Mouse (Mus musculus): ENCODE results near the gene Ghrl. TPM values are rescaled to one million over a fixed set of nuclear protein-coding genes. Genes with fewer than 3 reads are reported as not detected.
"Not testable (repeated sequence)": the region's sequence is repeated elsewhere in the genome, so short reads cannot be mapped to it uniquely, and the experiment has no call there.

Gene Ghrl
- total RNA-seq, 2 experiments from 2014 or later, result not detected

DNA sequence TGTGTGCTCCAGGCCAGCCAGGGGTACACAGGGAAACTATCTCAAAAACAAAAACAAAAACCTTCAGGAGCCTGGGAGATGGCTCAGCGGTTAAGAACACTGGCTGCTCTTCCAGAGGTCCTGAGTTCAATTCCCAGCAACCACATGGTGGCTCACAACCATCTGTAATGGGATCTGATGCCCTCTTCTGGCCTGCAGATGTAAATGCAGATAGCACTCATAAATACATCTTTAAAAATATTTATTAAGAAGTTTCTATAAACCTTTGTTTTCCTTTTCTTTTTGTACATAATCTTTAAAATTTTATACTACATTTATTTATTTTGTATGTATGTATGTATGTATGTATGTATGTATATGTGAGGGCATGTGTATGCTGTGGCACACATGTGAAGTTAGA is 47.7 kb downstream of the Ghrl start:
- intact Hi-C loops (cut with DNase I); DNase-seq: not testable (repeated sequence)

DNA sequence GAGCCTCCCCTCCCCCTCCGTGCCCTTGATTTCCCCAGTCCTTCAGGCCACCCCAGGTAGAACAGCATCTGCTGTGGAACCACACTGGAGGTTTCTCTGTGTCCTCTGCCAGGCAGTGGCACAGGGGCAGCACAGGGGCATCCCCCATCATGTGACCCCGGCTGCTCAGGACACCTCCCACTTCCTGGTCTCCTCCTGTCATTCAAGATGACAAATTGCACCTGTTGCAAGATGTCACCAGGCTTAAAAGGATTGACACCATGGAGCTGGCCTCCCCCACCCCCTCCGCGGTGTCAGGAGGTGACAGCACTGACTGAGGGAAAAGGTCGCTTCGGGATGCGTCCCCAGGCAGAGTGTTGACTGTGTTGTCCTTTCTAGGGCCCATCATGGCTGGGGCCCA is 49.9 kb downstream of the Ghrl start:
- intact Hi-C loops (cut with DNase I), result no loop called here

DNA sequence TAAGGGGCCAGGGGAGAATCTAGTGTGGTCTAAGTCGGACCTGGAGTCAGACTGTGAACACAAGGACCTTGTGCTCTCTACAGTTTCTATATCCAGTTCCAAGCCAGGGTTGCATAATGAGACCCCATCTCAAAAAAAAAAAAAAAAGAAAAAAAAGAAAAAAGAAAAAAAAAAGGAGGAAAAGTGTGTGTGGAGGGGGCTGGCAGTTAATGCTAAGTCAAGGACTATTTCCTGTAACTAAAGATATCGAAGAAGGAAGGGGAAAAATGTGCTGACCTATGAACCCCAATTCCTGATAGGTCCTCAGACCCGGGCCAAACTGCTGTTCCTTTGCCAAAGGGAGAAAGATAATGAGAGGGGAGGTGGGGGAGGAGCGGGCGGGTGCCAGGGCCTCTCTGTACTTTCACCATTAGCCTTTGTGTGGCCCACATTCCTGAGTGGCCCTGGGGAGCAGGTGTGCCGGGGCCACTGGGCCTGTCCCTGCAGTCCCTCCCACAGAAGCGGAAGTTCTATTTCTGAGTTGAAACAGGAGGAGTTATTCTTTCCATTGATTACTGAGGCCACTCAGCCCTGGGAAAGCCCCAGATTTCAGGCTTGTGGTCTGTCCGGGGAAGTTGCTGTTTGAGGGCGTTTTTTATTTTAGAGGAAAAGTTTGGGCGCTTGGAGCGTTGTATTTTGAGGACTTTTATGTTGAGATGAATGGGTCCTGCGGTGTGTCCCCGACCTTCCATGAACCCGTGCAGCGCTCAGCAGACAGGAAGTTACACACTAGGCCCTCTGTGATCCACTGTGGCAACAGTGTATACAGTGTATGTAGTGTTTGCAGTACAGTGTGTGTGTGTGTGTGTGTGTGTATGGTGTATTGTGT is 51.2 kb downstream of the Ghrl start:
- intact Hi-C loops (cut with DNase I), result no loop called here
- no peak for DNase-seq

More for the DNA sequence above, 49.9 kb downstream of the Ghrl start:
- DNase-seq, result no peak

- no peak for DNase-seq
- intact Hi-C loops (cut with DNase I), result no loop called here
These were observed 52.0 kb downstream of the Ghrl start for GRCm38 (mm10) chr6:113667611-113668122.

Small RNAs within 50 kb of the gene (microRNA-seq; reads per million reads assigned to microRNA genes)
- 0 to 0.36 reads per million in 2 experiments for gene Mir7042

Other genes starting within 250 kb of the Ghrl start
- gene Il17rc, start 248.5 kb downstream of the Ghrl start, total RNA-seq (2021), result 1 to 10 TPM; 3.8 to 5.1 TPM
- 10 to 100 TPM; 39.1 to 49.8 TPM for gene Creld1, start 236.6 kb downstream of the Ghrl start, total RNA-seq (2021)
- not detected for gene Prrt3, start 217.9 kb downstream of the Ghrl start, total RNA-seq (2021)
- 10 to 100 TPM; 52.9 to 55.7 TPM for gene Emc3, start 188.2 kb downstream of the Ghrl start, total RNA-seq (2021)
- under 1 TPM; 0.20 to 0.30 TPM for gene Fancd2, start 188.2 kb downstream of the Ghrl start, total RNA-seq (2021)
- gene Fancd2os, start 119.2 kb downstream of the Ghrl start, total RNA-seq (2021), result not detected
- 10 to 100 TPM; 36.3 to 37.5 TPM for gene Brk1, start 115.1 kb downstream of the Ghrl start, total RNA-seq (2021)
- gene Vhl, start 95.9 kb downstream of the Ghrl start, total RNA-seq (2021), result 1 to 10 TPM; 3.5 to 4.5 TPM
- gene Irak2, start 81.4 kb downstream of the Ghrl start, total RNA-seq (2021), result 1 to 10 TPM; 3.1 to 3.9 TPM
- 10 to 100 TPM; 30.5 to 39.6 TPM for gene Tatdn2, start 22.8 kb downstream of the Ghrl start, total RNA-seq (2021)
- gene Sec13, start 20.9 kb upstream of the Ghrl start, total RNA-seq (2021), result 10 to 100 TPM; 61.1 to 64.3 TPM

All from gastrocnemius, postnatal 36 days (tissue).